25 mouse cellular contexts compared by ENCODE assay signal in the genomic region with DNA sequence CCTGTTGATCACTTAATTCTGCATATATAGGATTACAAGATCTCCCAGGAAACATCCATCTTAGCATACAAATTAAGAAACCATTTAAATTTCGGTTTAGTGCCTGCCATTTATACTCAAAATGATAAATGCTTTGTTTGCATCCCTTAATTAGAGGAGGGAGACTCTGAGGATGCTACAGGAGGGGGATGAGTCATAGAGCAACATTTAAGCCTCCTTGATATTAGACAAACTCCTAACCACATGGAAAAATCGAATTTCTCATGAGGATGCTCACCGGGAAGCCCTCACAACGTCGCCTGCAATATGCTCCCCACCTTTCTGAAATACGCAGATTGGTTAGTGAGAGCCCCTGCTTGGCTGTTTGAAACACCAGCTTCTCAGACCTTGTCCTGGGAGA.
DNase-seq lines count a peak whose midpoint lies in the region; ATAC-seq and TF ChIP-seq lines count a peak whose summit lies in the region.
"Had no signal": no experiment of that assay in that cellular context is flagged by ENCODE, and none has a peak within 500 bp of the region (broad histone marks: within the 10 kb centered on the region; RNA-seq: fewer than 3 reads in every experiment).

No protein-coding gene starts in this region.

- WGBS in hindbrain, embryonic 13.5 days: 79% methylated on average over 6 of the region's 6 CpGs
- WGBS in hindbrain, embryonic 12.5 days: 79% methylated on average over 6 of the region's 6 CpGs
- 61% methylated on average over 6 of the region's 6 CpGs for WGBS in midbrain, embryonic 13.5 days
- WGBS in midbrain, postnatal 0 days: 42% methylated on average over 6 of the region's 6 CpGs
- 64% methylated on average over 6 of the region's 6 CpGs for WGBS in neural tube, embryonic 13.5 days
- 54% methylated on average over 6 of the region's 6 CpGs for WGBS in neural tube, embryonic 15.5 days

- no peaks in the 10 kb centered on the region for H3K27me3 ChIP-seq in hindbrain, embryonic 13.5 days
- no peaks in the 10 kb centered on the region for H3K27me3 ChIP-seq in hindbrain, embryonic 12.5 days
- no peaks in the 10 kb centered on the region for H3K27me3 ChIP-seq in midbrain, embryonic 13.5 days
- H3K27me3 ChIP-seq in midbrain, postnatal 0 days (ENCODE audit: insufficient read depth, low read length): no peaks in the 10 kb centered on the region
- no peaks in the 10 kb centered on the region for H3K27me3 ChIP-seq in neural tube, embryonic 13.5 days
- H3K27me3 ChIP-seq in neural tube, embryonic 15.5 days (replicated peaks): no peaks in the 10 kb centered on the region
- H3K27me3 ChIP-seq: embryonic facial prominence, embryonic 12.5 days; embryonic facial prominence, embryonic 15.5 days; forebrain, embryonic 13.5 days; intestine, embryonic 15.5 days had no signal

- H3K4me3 ChIP-seq in hindbrain, embryonic 13.5 days: no peak overlapping the region
- H3K4me3 ChIP-seq in hindbrain, embryonic 12.5 days: no peak overlapping the region
- no peak overlapping the region for H3K4me3 ChIP-seq in midbrain, embryonic 13.5 days (replicated peaks)
- no peak overlapping the region for H3K4me3 ChIP-seq in midbrain, postnatal 0 days (ENCODE audit: low read depth, low read length)
- H3K4me3 ChIP-seq in neural tube, embryonic 13.5 days: no peak overlapping the region
- H3K4me3 ChIP-seq in neural tube, embryonic 15.5 days (replicated peaks): no peak overlapping the region
- H3K4me3 ChIP-seq: embryonic facial prominence, embryonic 12.5 days; embryonic facial prominence, embryonic 15.5 days; erythroblast, embryonic 14.5 days; forebrain, embryonic 10.5 days; forebrain, embryonic 13.5 days; intestine, embryonic 15.5 days had no signal

- ATAC-seq in hindbrain, embryonic 13.5 days (ENCODE audit: low FRiP score): peak; percentile 50; the same call in 1 of the 2 replicates
- no peak for ATAC-seq in hindbrain, embryonic 12.5 days (ENCODE audit: low FRiP score)
- ATAC-seq in midbrain, embryonic 13.5 days: peak; percentile 48; the same call in 1 of the 2 replicates
- no peak for ATAC-seq in midbrain, postnatal 0 days (ENCODE audit: low FRiP score)
- ATAC-seq in neural tube, embryonic 13.5 days (ENCODE audit: low read depth): peak; percentile 82
- peak; percentile 43 for ATAC-seq in neural tube, embryonic 15.5 days (ENCODE audit: low FRiP score)
- no peak for ATAC-seq in erythroid progenitor cell, adult 5-6 weeks (replicated peaks; ENCODE audit: low FRiP score, poor library complexity, severe bottlenecking)
- ATAC-seq: activated CD4-positive, CD25-positive, alpha-beta regulatory T cell, adult 4 months; forebrain, embryonic 13.5 days; forebrain, embryonic 16.5 days; intestine, embryonic 15.5 days had no signal

- H3K36me3 ChIP-seq in hindbrain, embryonic 13.5 days: no peaks in the 10 kb centered on the region
- no peaks in the 10 kb centered on the region for H3K36me3 ChIP-seq in hindbrain, embryonic 12.5 days
- no peaks in the 10 kb centered on the region for H3K36me3 ChIP-seq in midbrain, embryonic 13.5 days
- no peaks in the 10 kb centered on the region for H3K36me3 ChIP-seq in midbrain, postnatal 0 days (ENCODE audit: insufficient read depth, low read length)
- no peaks in the 10 kb centered on the region for H3K36me3 ChIP-seq in neural tube, embryonic 13.5 days
- no peaks in the 10 kb centered on the region for H3K36me3 ChIP-seq in neural tube, embryonic 15.5 days
- H3K36me3 ChIP-seq: embryonic facial prominence, embryonic 12.5 days; embryonic facial prominence, embryonic 15.5 days; forebrain, embryonic 10.5 days; intestine, embryonic 15.5 days had no signal

- no peak overlapping the region for H3K4me2 ChIP-seq in hindbrain, embryonic 13.5 days
- no peak overlapping the region for H3K4me2 ChIP-seq in hindbrain, embryonic 12.5 days (replicated peaks)
- H3K4me2 ChIP-seq in midbrain, embryonic 13.5 days (replicated peaks): no peak overlapping the region
- H3K4me2 ChIP-seq in midbrain, postnatal 0 days (ENCODE audit: low read depth, low read length, poor library complexity, severe bottlenecking): no peak overlapping the region
- H3K4me2 ChIP-seq in neural tube, embryonic 13.5 days: no peak overlapping the region
- H3K4me2 ChIP-seq in neural tube, embryonic 15.5 days: no peak overlapping the region
- H3K4me2 ChIP-seq: embryonic facial prominence, embryonic 12.5 days; embryonic facial prominence, embryonic 15.5 days; forebrain, embryonic 13.5 days; heart, embryonic 11.5 days; intestine, embryonic 15.5 days had no signal

- H3K9me3 ChIP-seq in hindbrain, embryonic 13.5 days: no peaks in the 10 kb centered on the region
- no peaks in the 10 kb centered on the region for H3K9me3 ChIP-seq in hindbrain, embryonic 12.5 days (replicated peaks)
- no peaks in the 10 kb centered on the region for H3K9me3 ChIP-seq in midbrain, embryonic 13.5 days
- no peaks in the 10 kb centered on the region for H3K9me3 ChIP-seq in midbrain, postnatal 0 days (ENCODE audit: low read length)
- no peaks in the 10 kb centered on the region for H3K9me3 ChIP-seq in neural tube, embryonic 13.5 days
- H3K9me3 ChIP-seq in neural tube, embryonic 15.5 days (replicated peaks): no peaks in the 10 kb centered on the region
- H3K9me3 ChIP-seq: embryonic facial prominence, embryonic 12.5 days; embryonic facial prominence, embryonic 15.5 days; forebrain, embryonic 10.5 days; forebrain, embryonic 13.5 days; intestine, embryonic 15.5 days had no signal

- no peak overlapping the region for H3K9ac ChIP-seq in hindbrain, embryonic 13.5 days
- H3K9ac ChIP-seq in hindbrain, embryonic 12.5 days: no peak overlapping the region
- no peak overlapping the region for H3K9ac ChIP-seq in midbrain, embryonic 13.5 days (replicated peaks)
- H3K9ac ChIP-seq in midbrain, postnatal 0 days (replicated peaks; ENCODE audit: low read length, poor library complexity, severe bottlenecking): no peak overlapping the region
- no peak overlapping the region for H3K9ac ChIP-seq in neural tube, embryonic 13.5 days
- no peak overlapping the region for H3K9ac ChIP-seq in neural tube, embryonic 15.5 days (replicated peaks)
- H3K9ac ChIP-seq: embryonic facial prominence, embryonic 12.5 days; embryonic facial prominence, embryonic 15.5 days; forebrain, embryonic 13.5 days; intestine, embryonic 15.5 days had no signal

- DNase-seq in midbrain, postnatal 0 days (ENCODE audit: low spot score): no peak
- DNase-seq in neural tube, embryonic 10.5 days (ENCODE audit: extremely low spot score, low spot score): no peak
- DNase-seq: adrenal gland, postnatal 10 days; adrenal gland, postnatal 36 days; cerebellum, adult 11 months; cerebellum, adult 2 months; cerebellum, adult 9-11 months; cerebellum, postnatal 25 days; gastrocnemius, postnatal 10 days; heart, adult 11 months had no signal

- 0 out of 2 replicates have a peak, but pooled peaks cover 4% of the 10 kb centered on the region for H3K4me1 ChIP-seq in hindbrain, embryonic 13.5 days (replicated peaks)
- no peaks in the 10 kb centered on the region for H3K4me1 ChIP-seq in hindbrain, embryonic 12.5 days
- H3K4me1 ChIP-seq in midbrain, embryonic 13.5 days (replicated peaks): 0 out of 2 replicates have a peak, but pooled peaks cover 3% of the 10 kb centered on the region
- H3K4me1 ChIP-seq in midbrain, postnatal 0 days (ENCODE audit: insufficient read depth, low read length): no peaks in the 10 kb centered on the region
- H3K4me1 ChIP-seq in neural tube, embryonic 13.5 days (replicated peaks): no peaks in the 10 kb centered on the region
- H3K4me1 ChIP-seq in neural tube, embryonic 15.5 days: peaks cover 9% of the 10 kb centered on the region; the same call in 1 of the 2 replicates
- H3K4me1 ChIP-seq: embryonic facial prominence, embryonic 12.5 days; embryonic facial prominence, embryonic 15.5 days; forebrain, embryonic 10.5 days; forebrain, embryonic 13.5 days; intestine, embryonic 15.5 days had no signal

- peak overlapping the region; percentile 12; the same call in 1 of the 2 replicates for H3K27ac ChIP-seq in hindbrain, embryonic 13.5 days
- H3K27ac ChIP-seq in hindbrain, embryonic 12.5 days: no peak overlapping the region
- no peak overlapping the region for H3K27ac ChIP-seq in midbrain, embryonic 13.5 days
- no peak overlapping the region for H3K27ac ChIP-seq in midbrain, postnatal 0 days (ENCODE audit: low read depth, low read length)
- H3K27ac ChIP-seq in neural tube, embryonic 13.5 days (replicated peaks): 0 out of 2 replicates have a peak overlapping the region, but pooled peaks have one; percentile 49
- 0 out of 2 replicates have a peak overlapping the region, but pooled peaks have one; percentile 1 for H3K27ac ChIP-seq in neural tube, embryonic 15.5 days (replicated peaks)
- H3K27ac ChIP-seq: embryonic facial prominence, embryonic 12.5 days; embryonic facial prominence, embryonic 15.5 days; forebrain, embryonic 10.5 days; forebrain, embryonic 13.5 days; intestine, embryonic 15.5 days had no signal

- TF ChIP-seq CTCF in midbrain, postnatal 0 days (IDR thresholded peaks at IDR 0.05): no peak

Comparison
In these comparisons a context has a peak if more than half of its experiments do, and no peak if none do; other contexts are left out.
1. ATAC-seq: peak in hindbrain, embryonic 13.5 days (single experiment), midbrain, embryonic 13.5 days (single experiment), neural tube, embryonic 13.5 days (single experiment) and neural tube, embryonic 15.5 days (single experiment); none in hindbrain, embryonic 12.5 days (single experiment), midbrain, postnatal 0 days (single experiment) and erythroid progenitor cell, adult 5-6 weeks (single experiment).
2. H3K27ac ChIP-seq: peak in hindbrain, embryonic 13.5 days (single experiment), neural tube, embryonic 13.5 days (single experiment) and neural tube, embryonic 15.5 days (single experiment); none in hindbrain, embryonic 12.5 days (single experiment), midbrain, embryonic 13.5 days (single experiment) and midbrain, postnatal 0 days (single experiment).